Mouse (Mus musculus): Measurements from ENCODE around the gene Pkm.

The Pkm gene

DNA sequence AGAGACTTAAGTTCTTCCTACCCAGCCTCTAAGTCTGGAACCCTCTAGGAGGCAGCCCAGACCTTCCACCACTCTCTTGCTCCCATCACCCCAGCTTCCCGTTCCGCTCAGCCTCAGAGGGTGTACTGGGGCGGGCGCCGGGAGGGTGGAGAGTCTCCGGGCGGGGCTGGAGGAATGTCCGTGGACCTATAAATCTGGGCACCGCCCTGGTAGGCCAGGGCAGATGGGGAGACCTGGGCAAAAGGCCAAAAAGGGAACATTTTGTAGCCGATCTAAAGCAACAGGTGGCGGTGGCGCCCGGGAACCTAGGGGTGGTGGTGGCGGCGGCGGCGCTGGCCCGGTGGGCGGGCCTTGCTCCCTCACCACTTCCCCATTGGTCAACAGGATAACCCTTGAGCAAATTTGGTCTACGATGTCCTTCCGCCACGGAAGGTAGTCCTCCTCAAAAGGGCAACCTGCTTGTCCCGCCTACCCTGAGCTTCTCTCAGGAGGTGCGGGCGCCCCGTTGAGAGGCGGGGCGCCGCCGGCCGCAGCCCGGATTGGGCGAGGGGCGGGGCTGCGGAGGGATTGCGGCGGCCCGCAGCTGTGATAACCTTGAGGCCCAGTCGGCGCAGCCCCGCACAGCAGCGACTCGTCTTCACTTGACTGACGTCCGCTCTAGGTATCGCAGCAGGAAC lies at the start of gene Pkm:
Pkm (plus strand) TSS at position 411 of the 677 bp plus-strand sequence.
- DNase-seq, result peak; percentile 96 to 98

DNA sequence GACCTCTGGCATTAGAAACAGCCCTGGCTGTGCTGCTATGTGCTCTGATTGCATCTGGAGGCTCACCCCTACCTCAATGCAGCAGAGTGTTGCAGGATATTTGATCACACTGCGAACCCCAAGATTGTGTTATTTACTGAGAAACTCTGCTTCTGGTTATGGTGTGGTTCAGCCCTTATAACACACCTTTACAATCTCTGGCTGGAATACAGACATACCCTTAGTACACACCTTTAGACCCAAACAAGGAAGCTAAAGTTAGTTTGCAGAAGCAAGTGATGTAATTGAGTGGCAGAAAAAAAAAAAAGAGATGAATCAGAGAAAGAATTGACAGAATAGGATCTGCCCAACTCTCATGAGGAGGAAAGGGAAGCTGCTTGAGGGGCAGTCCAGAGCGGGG lies 45.2 kb upstream of the Pkm start:
- no peak for DNase-seq

DNA sequence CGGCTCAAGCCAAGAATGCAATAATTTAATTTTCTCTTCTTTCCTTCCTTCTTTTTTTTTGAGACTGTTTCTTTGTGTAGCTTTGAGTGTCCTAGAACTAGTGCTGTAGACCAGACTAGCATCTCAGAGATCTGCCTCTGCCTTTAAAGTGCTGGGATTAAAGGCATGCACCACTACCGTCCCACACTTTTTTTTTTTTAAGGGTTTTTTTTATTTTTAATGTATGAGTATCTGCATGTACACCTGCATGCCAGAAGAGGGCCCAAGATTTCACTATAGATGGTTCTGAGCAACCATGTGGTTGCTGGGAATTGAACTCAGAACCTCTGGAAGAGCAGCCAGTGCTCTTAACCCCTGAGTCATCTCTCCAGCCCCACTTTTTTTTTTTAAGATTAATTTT lies 40.4 kb upstream of the Pkm start:
- DNase-seq, result no peak

DNA sequence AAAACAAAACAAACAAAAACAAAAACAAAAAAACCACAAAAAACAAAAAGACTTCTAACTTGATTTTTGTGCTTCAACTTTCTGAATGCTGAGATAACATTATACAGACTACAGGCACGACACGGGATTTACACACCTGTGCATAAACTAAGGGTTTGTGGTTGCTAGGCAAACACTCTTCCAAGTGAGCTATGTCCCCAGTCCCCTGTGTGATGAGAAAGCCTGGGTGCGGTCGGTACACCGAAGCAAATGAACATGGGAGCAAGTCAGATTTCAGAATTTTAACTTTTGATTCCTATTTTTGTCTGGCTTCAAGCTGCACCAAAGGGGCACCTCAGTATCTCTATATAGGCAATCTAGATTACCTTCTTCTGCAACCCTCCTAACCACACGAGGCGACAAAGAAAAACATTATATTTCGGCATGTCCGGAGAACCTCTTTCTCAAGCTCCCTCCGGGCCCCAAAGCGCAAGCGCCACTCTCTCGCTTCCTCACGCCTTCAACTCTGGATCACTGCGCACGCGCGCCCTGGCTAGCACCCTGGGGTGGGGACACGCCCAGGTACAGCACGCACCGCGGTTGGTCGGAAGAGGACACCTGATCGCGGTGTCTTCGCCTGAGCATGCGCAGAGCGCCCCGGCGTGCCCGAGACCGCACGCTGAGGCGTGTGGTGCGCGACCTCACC lies 39.4 kb upstream of the Pkm start, which contains the start of gene Parp6:
Parp6 (plus strand) TSS at position 663 of the 685 bp plus-strand sequence.
- peak; percentile 100 for DNase-seq

DNA sequence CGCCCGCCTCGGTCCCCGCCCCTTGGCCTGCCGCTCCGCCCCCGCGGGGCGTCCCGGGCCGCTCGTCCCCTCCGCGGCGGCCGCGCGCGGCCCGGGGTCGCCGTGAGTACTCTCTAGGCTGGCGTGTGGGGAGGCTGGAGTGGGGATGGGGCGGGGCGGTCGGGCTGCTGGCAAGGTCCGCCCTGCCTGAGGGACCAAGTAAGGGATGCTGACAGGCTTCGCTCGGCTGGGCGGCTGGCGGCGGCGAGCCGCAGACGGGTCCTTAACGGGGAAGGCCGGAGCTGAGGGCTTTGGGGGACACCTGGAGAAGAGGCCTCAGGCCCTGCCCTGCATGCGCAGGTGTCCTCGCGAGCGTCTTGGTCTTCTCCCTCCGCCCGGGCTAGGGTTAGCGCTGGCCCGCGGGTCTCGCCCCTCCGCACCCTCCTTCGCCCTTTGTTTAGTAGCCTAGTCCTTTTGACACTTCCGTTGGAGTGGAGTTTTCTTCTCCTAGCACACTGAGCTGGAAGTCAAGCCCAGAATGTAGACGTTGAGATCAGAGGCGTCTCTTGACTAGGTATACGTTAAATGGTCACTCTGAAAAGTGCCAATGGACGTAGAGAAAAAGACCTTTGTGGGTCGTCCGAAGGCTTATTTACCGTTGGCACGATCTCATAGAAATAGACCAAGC lies 38.7 kb upstream of the Pkm start:
- DNase-seq, result peak in 1 of 2 experiments; percentile 20

DNA sequence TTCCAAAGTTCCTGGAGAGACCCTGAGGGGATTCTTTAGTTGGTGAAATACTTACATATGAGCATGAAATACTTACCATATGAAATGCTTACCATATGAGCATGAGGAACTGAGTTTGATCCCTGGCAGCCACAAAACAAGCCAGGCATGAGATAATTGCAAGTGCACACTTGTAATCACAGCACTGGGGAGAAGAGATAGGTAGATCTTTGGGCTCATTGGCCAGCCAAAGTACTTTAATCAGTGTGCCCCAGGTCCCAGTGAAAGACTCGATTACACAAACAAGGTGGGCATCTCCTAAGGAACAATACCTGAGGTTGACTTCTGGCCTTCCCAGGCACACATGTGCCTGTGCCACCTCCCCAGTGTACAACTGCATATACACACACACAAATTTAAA lies 17.8 kb upstream of the Pkm start:
- DNase-seq, result no peak

DNA sequence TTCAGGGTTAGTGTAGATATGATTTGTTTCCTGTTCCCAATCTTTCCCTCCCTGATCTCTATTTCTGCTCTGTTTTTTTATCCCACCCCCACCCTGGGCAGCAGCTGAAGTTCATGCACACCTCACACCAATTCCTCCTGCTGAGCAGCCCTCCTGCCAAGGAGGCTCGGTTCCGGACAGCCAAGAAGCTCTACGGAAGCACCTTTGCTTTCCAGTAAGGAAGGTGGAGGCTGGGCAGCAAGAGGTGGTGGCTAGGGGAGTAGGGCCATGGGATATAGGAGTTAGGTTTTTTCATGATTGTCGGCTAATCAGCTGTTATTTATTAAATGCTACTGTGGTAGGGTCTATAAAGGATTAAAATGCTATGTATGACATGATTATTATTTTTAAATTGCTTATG lies 16.2 kb upstream of the Pkm start:
- no peak for DNase-seq

DNA sequence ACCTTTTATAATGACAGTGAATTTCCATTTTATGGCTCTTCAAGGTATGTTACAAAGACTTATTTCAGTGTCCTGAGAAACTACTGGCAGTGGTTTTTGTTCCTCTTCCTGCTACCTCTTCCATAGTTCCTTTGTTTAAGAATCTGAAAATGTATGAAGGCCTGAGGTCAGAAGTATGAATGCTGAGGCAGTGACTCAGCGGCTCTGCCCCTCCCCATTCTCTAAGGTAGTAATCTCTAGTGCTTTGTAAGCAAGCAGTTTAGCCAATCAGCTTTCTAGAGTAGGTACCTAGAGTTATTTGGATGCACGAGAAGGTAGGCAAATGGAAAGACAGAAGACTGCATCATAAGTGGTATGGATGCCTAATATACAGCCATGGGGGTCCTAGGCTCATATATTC lies 14.8 kb upstream of the Pkm start:
- DNase-seq, result no peak

DNA sequence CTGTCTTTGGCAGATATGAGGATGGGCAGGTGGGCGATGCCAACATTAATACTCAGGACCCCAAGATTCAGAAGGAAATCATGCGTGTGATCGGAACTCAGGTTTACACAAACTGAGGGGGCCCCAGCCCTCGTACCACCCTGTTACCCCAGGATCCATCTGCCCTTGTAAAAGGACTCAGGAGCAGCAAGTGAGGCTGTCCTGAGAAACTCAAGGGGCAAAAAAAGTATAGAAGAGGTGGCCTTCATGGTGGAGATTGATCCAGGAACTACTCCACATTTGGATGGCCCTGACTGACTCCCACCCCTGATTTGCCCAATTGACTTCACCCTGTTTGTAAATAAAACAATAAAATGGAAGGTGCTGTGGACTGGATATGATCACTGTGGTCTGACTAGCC lies 6.3 kb upstream of the Pkm start:
- no peak for DNase-seq

DNA sequence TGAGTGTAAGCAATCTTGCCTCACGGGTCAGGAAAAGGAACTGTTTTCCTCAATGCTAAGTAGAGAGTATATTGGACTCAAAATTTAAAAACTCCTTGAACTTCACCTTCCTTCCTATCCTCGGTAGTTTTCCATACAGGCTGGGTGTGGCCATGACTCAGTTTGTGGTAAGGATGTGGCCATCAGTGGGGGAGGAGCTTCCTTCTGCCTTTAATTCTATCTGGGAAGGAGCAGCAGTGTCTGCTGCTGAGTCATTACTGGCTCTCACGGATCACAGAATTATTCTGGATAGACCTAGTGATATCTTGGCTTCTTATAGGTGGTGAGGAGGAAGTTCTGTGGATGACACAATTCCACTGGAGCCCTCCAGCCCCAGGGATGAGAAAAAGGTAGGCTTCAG lies 2.8 kb upstream of the Pkm start:
- peak in 1 of 2 experiments; percentile 36 for DNase-seq

DNA sequence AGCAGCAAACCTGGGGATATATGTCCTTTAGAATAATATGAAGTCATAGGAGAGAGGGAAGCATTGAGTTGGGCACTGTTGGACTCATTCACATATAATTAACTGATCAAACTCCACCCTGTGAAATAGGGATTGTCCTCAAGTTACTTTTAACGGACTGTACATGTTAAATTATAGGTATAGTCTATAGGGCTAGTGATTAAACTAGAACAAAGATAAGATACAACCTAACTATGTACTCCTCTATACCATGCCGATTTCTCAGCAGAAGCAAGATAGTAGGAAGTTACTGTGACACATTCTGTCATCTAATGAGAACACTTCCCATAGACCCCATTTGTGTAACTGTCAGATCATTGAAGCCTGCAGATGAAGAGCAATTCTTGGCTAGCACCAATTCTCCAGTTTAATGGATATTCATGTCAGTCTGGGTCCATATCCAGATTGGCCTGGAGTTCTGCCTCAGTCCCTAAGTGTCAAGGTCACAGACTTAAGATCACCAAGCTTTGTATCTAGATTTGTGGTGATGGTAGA lies 1.7 kb upstream of the Pkm start:
- DNase-seq, result no peak

DNA sequence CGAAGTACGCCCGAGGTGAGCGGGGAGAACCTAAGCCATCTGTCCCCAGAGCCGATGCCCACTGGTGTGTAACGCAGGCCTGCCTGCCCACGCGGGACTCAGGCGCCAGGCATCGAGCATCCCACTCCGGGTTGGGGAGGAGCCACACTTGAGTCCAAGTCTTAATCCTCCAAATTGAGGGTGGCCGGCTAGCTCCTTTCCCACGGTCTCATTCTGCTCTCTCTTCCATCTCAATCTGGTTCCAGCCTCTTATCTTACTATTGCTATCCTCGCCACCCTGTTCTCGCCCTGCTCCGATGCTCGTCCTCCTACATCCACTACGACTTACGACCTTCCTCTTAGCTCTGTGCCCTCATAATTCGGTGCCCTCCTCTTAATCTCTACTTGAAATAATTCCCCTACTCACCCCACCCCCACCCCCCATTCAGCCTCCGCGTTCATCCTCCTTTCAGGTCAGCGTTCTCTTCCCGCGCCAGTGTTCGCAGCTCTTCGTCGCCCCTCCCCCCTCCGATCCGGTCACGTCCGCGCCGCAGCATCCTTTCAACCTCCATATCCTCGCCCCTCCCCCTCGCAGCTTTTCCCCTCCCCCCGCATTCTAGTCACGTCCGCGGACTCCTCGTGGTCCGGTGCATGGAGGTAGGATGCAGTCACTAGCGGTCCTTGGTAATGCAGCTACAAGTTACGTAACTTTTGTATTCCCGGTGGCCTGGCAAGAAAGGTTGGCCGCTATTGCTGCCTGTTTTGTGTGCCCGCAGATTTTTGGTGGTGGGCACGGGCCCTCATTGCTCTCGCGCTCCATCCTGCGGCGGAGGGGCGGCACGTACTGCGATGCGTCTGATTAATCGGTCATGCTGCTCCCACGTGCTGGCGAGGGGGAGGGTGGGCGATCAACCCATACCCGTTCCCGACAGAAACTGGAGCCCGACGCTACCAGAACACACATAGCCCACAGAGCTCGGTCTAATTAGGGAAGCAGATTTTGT lies 758 bp downstream of the Pkm start:
- DNase-seq, result peak; percentile 66 to 85

DNA sequence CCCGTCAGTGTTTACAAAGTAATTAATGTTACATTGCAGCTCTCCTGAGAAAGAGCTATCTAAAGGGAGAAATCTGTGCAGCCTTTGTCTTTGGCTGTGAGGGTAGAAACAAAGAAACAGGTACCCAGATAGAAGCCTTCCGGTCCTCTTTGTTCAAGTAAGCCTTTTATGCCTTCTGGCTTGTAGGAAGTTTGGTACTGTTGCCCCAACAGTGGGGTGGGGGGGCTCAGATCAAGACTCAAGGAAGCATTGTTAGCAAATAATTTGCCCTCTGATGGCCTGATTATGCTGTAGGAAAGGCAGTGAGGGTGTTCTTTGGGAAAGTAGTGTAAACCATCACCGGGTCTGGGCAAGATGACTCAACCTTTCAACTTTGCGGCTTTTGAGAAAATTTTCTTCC lies 2.0 kb downstream of the Pkm start:
- no peak for DNase-seq

DNA sequence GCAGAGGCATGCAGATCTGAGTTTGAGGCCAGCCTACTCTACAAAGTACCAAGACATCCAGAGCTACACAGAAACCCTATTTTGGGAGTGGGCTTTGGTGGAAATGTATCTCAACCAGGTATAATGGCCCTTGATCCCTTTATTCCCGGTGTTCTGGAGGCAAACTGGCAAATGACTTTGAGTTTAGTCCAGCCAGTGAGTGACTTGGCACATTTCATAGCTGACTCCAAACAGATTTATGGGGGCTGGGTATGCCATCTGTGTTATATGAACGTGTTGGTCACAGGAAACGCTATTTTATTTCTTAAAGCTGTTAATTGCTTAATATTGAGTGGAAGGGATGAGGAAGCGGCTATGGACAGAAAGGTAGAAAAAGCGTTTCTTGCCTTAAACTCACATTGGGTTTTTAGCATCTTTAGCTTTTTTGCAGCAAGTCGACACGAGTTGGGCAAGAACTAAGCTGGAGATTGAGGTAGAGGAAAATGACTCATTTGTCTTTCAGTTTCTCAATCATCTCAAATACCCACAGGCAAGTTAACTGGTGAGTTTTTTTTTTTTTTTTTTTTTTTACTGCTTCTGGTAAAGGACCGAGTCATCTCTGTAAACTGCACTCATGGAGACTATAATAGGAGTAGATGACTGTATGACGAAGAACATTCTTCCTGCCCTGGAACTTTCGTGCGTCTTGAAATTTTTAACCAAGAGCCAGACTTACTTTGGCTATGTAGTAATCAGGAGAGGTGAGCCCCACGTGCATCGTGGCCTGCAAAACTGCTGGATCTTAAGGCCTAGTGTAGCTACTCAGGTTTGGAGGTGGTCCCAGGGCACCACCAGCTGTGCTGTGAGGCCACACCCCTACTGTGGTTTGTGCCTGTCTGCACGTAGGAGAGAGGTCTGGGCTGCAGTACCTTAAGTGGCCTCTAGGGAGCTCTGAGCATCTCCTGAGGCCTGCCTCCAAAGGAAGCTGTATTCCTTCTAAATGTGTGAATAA lies 3.2 kb downstream of the Pkm start:
- DNase-seq, result peak; percentile 82 to 89

DNA sequence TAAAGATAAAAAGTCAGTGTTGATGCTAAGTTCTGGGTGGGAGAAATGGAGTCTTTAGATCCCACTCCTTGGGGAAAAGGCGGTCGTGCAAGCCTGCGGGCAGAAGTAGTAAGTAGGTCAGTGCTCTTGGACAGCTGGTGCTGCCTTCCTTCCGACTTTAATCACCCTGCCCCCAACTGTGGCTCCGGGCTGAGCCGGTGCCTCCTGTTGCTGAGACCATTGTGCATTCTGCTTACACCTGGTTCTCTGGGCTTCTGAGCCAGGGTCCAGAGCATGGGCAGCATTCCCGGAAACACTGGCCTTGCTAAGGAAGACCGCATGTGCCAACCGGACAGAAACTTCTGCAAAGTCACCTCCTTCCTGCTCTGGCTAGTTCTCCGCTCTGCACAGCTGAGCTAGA lies 4.3 kb downstream of the Pkm start:
- DNase-seq, result peak; percentile 61 to 68

DNA sequence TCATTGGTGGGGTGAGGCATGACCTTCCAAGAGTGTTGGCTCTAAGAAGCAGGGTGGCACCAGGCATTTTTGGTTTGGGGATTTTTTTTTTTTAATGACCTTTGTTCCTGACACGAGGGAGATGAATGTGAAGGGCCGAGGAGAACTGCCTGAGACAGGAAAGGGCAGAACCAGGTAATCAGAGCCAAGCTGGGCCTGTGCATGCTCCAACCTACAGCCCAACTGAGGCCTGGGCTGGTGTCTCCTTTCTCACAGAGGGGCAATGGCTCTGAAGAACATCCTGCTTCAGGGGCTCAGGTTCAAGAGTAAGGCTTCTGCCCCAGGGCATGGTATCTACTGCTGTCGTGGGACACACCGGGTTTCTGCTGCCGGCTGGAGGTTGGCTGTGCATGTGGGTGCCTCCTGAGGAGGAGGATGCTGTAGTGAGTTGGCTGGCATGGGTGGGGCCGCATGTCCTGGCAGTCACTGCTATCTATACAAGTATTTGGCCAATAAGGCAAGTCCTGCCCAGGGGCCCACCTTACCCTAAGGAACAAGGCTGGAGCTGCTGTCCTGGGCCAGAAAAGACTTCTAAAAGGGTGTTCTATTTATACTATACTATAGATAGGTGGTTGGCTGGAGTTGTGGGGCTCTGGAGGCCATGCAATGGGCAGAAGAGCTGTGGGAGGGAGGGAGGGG lies 5.3 kb downstream of the Pkm start:
- DNase-seq, result no peak

DNA sequence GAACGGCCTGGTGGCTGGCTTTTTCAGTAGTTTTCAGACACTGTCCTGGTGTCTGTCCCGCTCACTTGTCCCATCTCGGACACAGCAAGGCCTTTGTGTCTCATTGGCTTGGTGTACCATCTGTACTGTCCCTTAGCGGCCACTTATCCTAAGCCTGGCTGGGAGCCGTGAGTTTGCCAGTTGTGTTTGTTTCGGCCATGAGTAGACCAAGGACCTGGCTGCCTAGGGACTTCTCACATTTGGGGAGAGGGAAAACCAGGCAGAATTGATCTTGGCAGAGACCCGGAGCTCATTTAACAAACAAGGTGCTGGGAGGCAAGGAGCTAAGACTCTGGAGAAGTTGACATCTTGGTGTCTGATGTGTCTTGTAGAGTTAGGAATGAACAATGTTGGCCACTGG lies 7.1 kb downstream of the Pkm start:
- no peak for DNase-seq

DNA sequence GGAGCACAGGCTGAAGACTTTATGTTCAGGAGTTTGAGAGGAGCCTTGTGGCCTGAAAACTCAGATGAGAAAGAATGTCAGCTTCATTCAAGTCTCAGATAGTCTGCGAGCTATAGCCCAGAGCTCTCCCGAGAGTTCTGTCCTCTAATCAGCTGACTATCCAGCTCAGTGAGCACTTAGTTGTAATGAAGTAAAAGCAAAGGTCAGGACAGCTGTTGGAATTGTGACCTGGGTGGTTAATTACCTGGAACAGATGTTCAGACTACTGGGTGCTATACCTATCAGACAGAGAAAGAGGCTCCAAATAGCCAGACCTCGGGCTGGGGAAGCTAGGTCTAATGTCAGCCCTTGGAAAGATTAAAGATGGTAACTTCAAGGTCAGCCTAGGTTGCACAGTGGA lies 7.8 kb downstream of the Pkm start:
- DNase-seq, result peak; percentile 47 to 73

DNA sequence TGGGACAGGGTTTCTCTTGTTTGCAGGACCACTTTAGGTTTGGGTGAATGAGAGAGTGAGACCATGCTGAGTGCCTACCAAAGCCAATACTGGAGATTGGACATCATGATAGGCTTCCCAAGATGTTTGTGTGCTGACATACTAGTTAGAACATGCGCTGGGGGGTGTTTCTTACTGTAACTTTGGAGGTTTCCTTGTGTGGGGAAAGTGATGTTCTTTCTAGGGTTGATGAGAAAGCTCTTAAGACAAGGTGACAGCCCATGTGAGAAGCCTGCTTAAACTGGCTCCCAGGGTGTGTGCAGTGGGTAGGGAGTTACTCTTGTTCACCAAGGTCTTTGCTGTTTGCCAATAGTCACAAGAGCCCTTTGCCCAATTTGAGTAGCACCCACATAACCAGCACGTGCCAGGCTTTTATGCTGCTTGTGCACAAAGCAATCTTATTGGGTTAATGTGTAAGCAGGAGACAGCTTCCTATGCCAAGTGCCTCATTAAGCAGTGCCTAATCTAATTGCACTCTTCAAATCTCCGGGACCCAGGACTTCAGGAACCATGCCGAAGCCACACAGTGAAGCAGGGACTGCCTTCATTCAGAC lies 8.6 kb downstream of the Pkm start:
- DNase-seq, result peak; percentile 55 to 81

DNA sequence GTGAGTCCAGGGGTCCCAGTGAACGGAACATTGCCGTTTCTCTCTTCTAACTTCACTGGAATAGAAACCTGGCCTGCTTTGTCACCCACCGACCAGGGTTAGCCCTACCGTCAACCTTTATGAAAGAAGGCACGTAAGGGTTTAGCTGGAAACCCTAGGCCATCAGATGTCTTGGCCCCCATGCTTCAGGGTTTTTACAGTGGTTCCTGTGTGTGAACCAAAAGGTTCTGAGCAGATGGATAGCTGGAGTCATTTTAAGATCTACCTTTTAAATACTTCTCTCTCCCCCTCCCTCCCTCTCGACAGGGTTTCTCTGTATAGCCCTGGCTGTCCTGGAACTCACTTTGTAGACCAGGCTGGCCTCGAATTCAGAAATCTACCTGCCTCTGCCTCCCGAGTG lies 9.8 kb downstream of the Pkm start:
- no peak for DNase-seq

Data from kidney, postnatal 36 days (tissue).